Mouse (Mus musculus): Measurements from ENCODE around the gene Cldn22.
"Not testable (repeated sequence)": the region's sequence is repeated elsewhere in the genome, so short reads cannot be mapped to it uniquely, and the experiment has no call there.

Cldn22 gene

GRCm38 (mm10) chr8:47824182-47824581, at the start of gene Cldn22:
Gene Cldn22, plus strand, starts transcription at chr8:47824482.
- in situ Hi-C loops (cut with MboI; ENCODE audit: unreplicated experiment in 2 of 2) = no loop called here

DNA sequence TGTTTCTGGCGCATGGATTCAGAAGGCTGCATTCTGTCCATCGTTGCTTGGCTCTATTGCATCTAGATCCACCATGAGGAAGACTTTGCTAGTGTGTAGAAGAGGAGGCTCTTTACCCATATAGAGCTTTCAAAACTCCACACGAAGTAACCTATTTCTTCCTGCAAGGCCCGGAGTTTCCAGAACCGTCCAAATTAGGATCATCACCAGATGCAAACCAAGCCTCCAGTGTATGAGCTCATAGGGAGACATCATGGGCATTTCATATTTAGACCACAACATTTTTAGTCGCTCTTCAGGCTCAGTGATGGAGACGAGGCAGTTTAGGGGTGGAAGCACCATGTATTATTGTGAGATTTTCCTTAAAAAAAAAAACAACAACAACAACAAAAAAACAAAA, 46.9 kb upstream of the Cldn22 start:
- in situ Hi-C loops (cut with MboI; ENCODE audit: unreplicated experiment in 2 of 2) = no loop called here

GRCm38 (mm10) chr8:47779589-47779988, 44.7 kb upstream of the Cldn22 start:
- in situ Hi-C loops (cut with MboI; ENCODE audit: unreplicated experiment in 2 of 2) = no loop called here

DNA sequence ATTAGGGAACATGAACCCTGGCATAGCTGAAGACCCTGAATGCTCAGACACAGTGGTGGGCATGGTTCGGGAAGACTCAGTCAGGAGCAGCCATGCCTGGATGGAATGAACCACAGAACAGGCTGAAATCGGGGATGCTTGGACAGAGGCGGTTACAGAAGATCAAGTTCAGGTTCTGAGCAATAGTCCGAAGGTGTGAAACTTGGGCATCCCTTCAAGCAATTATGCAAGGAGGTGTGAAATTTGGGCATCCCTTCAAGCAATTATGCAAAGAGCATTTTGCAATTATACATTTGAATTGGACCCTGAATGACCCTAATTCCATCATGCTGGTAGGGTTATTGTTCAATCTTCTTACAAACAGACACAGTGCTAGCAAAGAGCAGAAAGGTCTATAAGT, 42.4 kb upstream of the Cldn22 start:
- in situ Hi-C loops (cut with MboI; ENCODE audit: unreplicated experiment in 2 of 2) = no loop called here

GRCm38 (mm10) chr8:47783544-47783943, 40.7 kb upstream of the Cldn22 start:
- in situ Hi-C loops (cut with MboI; ENCODE audit: unreplicated experiment in 2 of 2) = no loop called here

DNA sequence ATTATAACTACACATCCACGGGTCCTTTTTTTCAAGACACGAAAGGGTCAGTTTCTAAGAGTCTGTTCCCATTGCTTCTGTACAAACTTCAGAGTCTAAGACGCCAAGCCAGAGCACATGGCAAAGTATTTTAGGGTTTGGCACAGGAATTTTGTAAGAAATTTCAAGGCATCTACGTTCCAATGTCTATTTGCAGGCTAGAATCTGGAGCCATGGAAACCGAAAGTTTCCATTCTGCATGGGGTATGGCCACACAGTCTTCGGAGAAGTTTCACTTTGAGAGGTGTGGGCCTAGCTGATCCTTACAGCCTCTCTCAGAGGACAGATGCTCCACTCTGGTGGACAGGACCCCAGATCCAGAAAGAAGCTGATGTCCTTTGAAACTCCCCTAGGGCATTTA, 40.3 kb upstream of the Cldn22 start:
- in situ Hi-C loops (cut with MboI; ENCODE audit: unreplicated experiment in 2 of 2) = no loop called here

- in situ Hi-C loops (cut with MboI; ENCODE audit: unreplicated experiment in 2 of 2) = no loop called here
Measured at GRCm38 (mm10) chr8:47784436-47784835, 39.8 kb upstream of the Cldn22 start.

DNA sequence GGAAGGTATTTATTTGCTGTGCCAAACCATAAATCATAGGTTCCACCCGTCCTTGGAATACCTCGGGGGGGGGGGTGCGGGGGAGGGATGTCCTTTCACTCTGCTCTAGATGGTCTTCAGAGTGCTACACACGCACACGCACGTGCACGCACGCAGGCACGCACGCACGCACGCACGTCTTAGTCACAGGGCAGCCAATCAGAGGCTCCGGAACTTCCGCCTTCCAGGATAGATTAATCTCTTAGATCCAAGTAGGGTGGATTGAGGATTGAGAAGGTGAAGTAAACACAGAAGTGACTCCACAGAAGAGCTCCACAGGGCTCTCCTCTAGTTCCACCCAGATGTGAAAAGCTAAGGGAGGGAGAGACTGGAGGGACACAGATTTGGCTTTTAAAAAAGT, 38.0 kb upstream of the Cldn22 start:
- in situ Hi-C loops (cut with MboI; ENCODE audit: unreplicated experiment in 2 of 2) = no loop called here

DNA sequence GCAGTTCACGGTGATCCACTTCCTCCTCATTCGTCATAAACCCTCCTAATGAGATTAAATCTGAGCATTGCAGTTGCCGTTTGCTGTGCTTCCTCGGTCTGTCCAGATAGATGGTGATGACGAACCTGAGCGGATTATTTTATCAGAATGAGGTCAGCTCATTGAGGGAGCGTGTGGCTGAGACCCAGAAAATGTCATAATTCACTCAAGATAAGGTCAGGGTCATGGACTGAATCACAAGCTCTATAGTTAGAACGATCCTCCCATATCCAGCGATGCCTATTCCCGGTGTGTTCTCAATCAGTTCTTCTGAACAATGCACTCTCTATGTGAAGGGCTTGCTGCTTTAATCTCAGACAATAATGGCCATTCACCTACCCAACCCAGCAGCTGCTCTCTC, 36.6 kb upstream of the Cldn22 start:
- in situ Hi-C loops (cut with MboI; ENCODE audit: unreplicated experiment in 2 of 2) = no loop called here

DNA sequence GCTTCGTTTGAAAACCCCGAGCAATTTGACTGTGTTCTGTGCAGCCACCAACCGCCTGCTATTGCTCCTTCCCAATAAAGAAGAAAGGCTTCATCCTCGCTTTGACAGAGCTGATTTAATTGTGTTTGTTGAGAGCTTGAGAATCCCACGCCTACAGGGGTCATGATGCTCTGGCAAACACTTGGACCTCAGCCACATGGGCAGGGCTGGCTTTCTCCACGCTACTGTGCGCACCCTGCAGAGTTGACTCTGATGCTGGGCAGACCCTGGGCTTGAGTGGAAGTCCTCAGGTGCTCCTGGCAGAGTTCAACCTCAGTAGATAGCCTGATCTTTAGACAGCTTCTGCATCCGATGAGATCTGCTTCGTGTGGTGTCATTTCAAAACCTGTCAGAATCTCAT, 32.3 kb upstream of the Cldn22 start:
- in situ Hi-C loops (cut with MboI; ENCODE audit: unreplicated experiment in 2 of 2) = no loop called here

DNA sequence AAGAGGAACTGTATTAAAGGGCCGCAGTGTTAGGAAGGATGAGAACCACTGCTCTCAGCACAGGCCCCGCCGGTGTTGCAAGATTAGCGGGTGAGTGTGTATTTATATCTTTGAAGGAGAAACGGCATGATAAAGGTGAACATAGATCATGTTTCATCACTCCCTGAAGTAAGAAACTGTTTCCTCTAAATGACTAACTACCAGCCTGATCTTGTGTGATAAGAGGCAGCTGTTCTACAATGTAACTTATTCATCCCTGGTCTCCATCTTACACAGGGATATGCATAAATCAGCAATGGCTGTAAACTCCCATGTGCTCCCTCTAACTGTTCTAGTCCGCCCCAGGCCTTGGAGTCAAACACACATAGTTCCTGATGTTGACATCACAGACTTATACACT, 24.8 kb upstream of the Cldn22 start:
- in situ Hi-C loops (cut with MboI; ENCODE audit: unreplicated experiment in 2 of 2) = no loop called here

DNA sequence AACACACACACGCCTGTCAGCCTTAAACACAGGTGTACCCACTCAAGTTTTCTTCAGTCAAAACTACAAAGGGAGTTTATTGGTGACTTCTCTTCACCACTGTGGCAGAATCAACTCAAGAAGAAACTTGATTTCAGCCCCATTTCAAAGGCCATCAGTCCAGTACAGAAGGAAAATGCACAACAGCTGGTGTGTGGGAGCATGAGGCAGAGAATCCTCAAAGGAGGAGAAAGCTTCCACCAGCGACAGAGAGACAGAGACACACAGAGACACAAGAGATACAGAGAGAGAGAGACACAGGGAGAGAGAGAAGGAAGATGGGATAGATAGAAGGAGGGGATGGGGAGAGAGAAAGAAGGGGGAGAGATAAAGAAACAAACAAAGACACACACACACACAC, 21.9 kb upstream of the Cldn22 start:
- in situ Hi-C loops (cut with MboI; ENCODE audit: unreplicated experiment in 2 of 2) = no loop called here

GRCm38 (mm10) chr8:47804262-47804661, 20.0 kb upstream of the Cldn22 start:
- in situ Hi-C loops (cut with MboI; ENCODE audit: unreplicated experiment in 2 of 2) = no loop called here

DNA sequence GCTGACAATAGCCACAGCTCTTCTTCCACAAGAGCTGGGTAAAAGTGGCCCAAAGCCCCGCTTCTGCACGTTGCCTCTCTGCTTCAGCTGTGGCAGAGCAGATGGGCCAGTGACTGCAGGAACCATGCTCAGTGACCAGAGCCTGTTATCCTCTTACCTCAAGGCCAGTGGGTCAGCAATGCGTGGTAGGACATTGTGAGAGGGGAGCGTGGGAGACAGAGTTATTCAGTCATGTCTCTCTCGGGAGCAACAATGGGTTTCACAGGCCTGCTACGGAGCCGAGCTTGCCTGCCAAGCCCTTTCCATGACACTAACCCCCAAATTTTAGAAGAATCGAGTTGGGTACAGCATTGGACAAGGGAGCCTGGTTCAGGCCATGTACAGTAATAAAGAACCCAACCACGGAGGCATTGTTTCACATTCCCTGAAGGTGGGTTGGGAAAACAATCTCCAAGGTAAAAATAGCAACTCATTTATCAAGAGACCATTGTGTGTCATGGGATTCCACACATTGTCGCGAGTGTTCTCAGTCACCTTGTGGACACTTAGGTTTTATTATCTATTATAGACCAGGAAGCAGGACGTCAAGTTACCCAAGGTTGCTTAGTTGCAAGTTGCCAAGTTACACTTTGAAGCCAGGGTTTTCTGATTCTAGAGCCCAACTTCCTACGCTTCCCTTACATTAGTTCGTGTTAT, 14.2 kb upstream of the Cldn22 start:
- in situ Hi-C loops (cut with MboI; ENCODE audit: unreplicated experiment in 2 of 2) = no loop called here

- in situ Hi-C loops (cut with MboI; ENCODE audit: unreplicated experiment in 2 of 2) = no loop called here
Measured at GRCm38 (mm10) chr8:47810666-47811015, 13.6 kb upstream of the Cldn22 start.

DNA sequence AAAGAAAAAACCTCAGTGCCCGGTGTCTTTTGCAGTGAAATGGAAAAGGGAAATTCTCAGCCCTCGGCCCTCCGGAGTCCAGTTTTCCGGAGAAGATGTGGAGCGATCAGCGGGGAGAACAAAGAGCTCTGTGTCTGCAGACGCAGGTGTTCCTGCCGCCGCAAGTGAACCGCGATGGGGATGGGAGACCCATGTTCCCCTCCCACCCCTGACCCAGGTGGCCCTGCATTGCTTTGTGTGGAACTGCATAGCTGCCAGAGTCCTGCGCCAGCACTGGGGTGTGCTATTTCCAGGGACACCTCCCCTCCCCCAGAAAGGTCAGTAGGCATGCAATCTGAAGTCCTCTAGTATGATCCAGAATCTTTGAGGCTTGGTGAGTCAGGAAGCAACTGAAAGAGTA, 13.1 kb upstream of the Cldn22 start:
- in situ Hi-C loops (cut with MboI; ENCODE audit: unreplicated experiment in 2 of 2) = no loop called here

DNA sequence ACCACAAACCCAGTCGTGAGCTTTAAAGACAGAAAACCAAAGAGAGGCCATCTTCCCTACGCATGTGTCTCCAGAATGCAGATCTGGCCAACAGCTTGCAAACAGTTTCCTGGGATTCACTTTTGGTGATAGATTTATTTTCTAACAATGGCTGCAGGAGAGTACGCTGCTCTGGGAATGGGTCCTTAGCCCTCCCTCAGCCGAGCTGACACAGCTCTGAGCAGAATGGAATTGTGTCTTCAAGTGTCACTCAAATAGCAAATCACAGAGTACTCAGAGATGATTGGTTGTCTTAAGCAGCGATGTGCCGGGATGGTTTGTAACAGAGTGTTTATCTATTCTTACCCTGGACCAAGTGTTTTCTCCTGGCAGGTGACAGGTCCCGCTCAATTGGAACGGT, 5.2 kb upstream of the Cldn22 start:
- in situ Hi-C loops (cut with MboI; ENCODE audit: unreplicated experiment in 2 of 2) = no loop called here

GRCm38 (mm10) chr8:47820914-47821772, 3.1 kb upstream of the Cldn22 start:
- in situ Hi-C loops (cut with MboI; ENCODE audit: unreplicated experiment in 2 of 2) = no loop called here

- in situ Hi-C loops (cut with MboI; ENCODE audit: unreplicated experiment in 2 of 2) = no loop called here
Measured at GRCm38 (mm10) chr8:47821843-47822242, 2.4 kb upstream of the Cldn22 start, which contains the start of gene Cldn24. Gene Cldn24, plus strand, starts transcription at chr8:47822143.

- in situ Hi-C loops (cut with MboI; ENCODE audit: unreplicated experiment in 2 of 2) = not testable (repeated sequence)
Measured at GRCm38 (mm10) chr8:47822541-47822940, 1.7 kb upstream of the Cldn22 start.

DNA sequence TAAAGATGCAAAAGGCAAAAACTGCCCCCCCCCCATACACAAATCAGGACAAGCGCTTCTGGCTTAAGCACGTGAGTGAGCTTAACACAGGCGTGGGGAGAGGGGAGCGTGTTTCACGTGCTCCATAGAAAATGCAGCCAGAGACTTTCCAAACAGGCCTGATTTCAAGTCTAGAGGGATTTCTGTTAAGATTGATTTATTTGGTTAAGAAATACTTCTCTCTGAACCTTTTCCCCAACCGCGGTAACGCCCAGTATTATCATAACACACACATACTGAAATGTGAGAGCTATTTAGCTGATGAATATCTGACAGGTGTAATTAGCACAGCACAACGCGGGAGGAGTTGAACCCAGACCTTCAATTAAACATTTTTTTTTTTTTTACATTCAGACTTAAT, 505 bp upstream of the Cldn22 start:
- in situ Hi-C loops (cut with MboI; ENCODE audit: unreplicated experiment in 2 of 2) = no loop called here

- in situ Hi-C loops (cut with MboI; ENCODE audit: unreplicated experiment in 2 of 2) = no loop called here
Measured at GRCm38 (mm10) chr8:47825596-47825995, 1.3 kb downstream of the Cldn22 start.
